ENCODE assay signal across 12 mouse cellular contexts in genomic region chr10:59784731-59785685, GRCm38 (mm10).
DNase-seq lines count a peak whose midpoint lies in the region; ATAC-seq and TF ChIP-seq lines count a peak whose summit lies in the region.
"Had no signal": no experiment of that assay in that cellular context is flagged by ENCODE, and none has a peak within 500 bp of the region (broad histone marks: within the 10 kb centered on the region; RNA-seq: fewer than 3 reads in every experiment).

No protein-coding gene starts in this region.

- TF ChIP-seq POLR2A in lung, adult 2 months (IDR thresholded peaks at IDR 0.05; ENCODE audit: borderline replicate concordance, extremely low read depth, low read depth, low read length) = no peak

- no peak overlapping the region for H3K4me2 ChIP-seq in heart, embryonic 12.5 days
- H3K4me2 ChIP-seq in embryonic facial prominence, embryonic 14.5 days (ENCODE audit: low read depth, low read length) = no peak overlapping the region
- H3K4me2 ChIP-seq: embryonic facial prominence, embryonic 13.5 days had no signal

- no peak overlapping the region for H3K4me3 ChIP-seq in heart, embryonic 10.5 days
- H3K4me3 ChIP-seq in heart, embryonic 12.5 days = no peak overlapping the region
- H3K4me3 ChIP-seq in lung, adult 2 months (replicated peaks; ENCODE audit: extremely low read depth, low read depth, low read length) = no peak overlapping the region
- no peak overlapping the region for H3K4me3 ChIP-seq in embryonic facial prominence, embryonic 14.5 days (ENCODE audit: low read depth, low read length)
- H3K4me3 ChIP-seq: embryonic facial prominence, embryonic 13.5 days; myocyte had no signal

- ATAC-seq in heart, embryonic 12.5 days (ENCODE audit: insufficient number of reproducible peaks, low FRiP score) = no peak
- peak; percentile 30; the same call in 1 of the 2 replicates for ATAC-seq in embryonic facial prominence, embryonic 14.5 days (ENCODE audit: low read depth)
- no peak for ATAC-seq in erythroblast, adult 5-6 weeks (replicated peaks; ENCODE audit: low FRiP score, poor library complexity, severe bottlenecking)
- ATAC-seq: activated CD4-positive, CD25-positive, alpha-beta regulatory T cell, adult 4 months had no signal

- peaks cover 5% of the 10 kb centered on the region; the same call in 1 of the 2 replicates for H3K36me3 ChIP-seq in heart, embryonic 10.5 days
- peaks cover 14% of the 10 kb centered on the region for H3K36me3 ChIP-seq in heart, embryonic 12.5 days
- peaks cover 9% of the 10 kb centered on the region for H3K36me3 ChIP-seq in embryonic facial prominence, embryonic 14.5 days (ENCODE audit: control insufficient read depth, insufficient read depth, low read length)

- H3K4me1 ChIP-seq in heart, embryonic 10.5 days = 0 out of 2 replicates have a peak, but pooled peaks cover 10% of the 10 kb centered on the region
- 0 out of 2 replicates have a peak, but pooled peaks cover 6% of the 10 kb centered on the region for H3K4me1 ChIP-seq in heart, embryonic 12.5 days (replicated peaks)
- H3K4me1 ChIP-seq in lung, adult 2 months (ENCODE audit: control insufficient read depth, insufficient read depth, low read length) = no peaks in the 10 kb centered on the region
- H3K4me1 ChIP-seq in embryonic facial prominence, embryonic 14.5 days (ENCODE audit: control insufficient read depth, insufficient read depth, low read length) = no peaks in the 10 kb centered on the region

- WGBS in heart, embryonic 10.5 days = 82% methylated on average over 18 of the region's 18 CpGs
- 85% methylated on average over 18 of the region's 18 CpGs for WGBS in heart, embryonic 12.5 days
- WGBS in lung, adult 2 months = 77% methylated on average over 18 of the region's 18 CpGs
- WGBS in embryonic facial prominence, embryonic 14.5 days = 62% methylated on average over 18 of the region's 18 CpGs

- H3K9me3 ChIP-seq in heart, embryonic 10.5 days = no peaks in the 10 kb centered on the region
- no peaks in the 10 kb centered on the region for H3K9me3 ChIP-seq in heart, embryonic 12.5 days (replicated peaks)
- no peaks in the 10 kb centered on the region for H3K9me3 ChIP-seq in embryonic facial prominence, embryonic 14.5 days (ENCODE audit: control insufficient read depth, low read length)
- H3K9me3 ChIP-seq: embryonic facial prominence, embryonic 13.5 days had no signal

- TF ChIP-seq CTCF in lung, adult 2 months (IDR thresholded peaks at IDR 0.05; ENCODE audit: insufficient read depth, low read length) = no peak

- H3K9ac ChIP-seq in heart, embryonic 12.5 days = no peak overlapping the region
- no peak overlapping the region for H3K9ac ChIP-seq in embryonic facial prominence, embryonic 14.5 days (ENCODE audit: low read depth, low read length)
- H3K9ac ChIP-seq: embryonic facial prominence, embryonic 13.5 days had no signal

- no peak overlapping the region for H3K27ac ChIP-seq in heart, embryonic 10.5 days
- no peak overlapping the region for H3K27ac ChIP-seq in heart, embryonic 12.5 days (ENCODE audit: poor library complexity, severe bottlenecking)
- no peak overlapping the region for H3K27ac ChIP-seq in embryonic facial prominence, embryonic 14.5 days (replicated peaks; ENCODE audit: low read depth, low read length)
- H3K27ac ChIP-seq: embryonic facial prominence, embryonic 13.5 days had no signal

- peak; percentile 66 for DNase-seq in heart, embryonic 10.5 days (ENCODE audit: low spot score)
- peak; percentile 26 for DNase-seq in lung, postnatal 10 days
- no peak for DNase-seq in lung, adult 2 months
- DNase-seq in embryonic facial prominence, embryonic 14.5 days (ENCODE audit: low spot score) = no peak
- no peak for DNase-seq in layer of hippocampus, adult 8-10 months (ENCODE audit: low spot score in 2 of 2)
- DNase-seq: spleen, adult 18-20 months; thymus, postnatal 14 days had no signal

- H3K27me3 ChIP-seq in heart, embryonic 10.5 days (ENCODE audit: insufficient read depth, poor library complexity, severe bottlenecking) = no peaks in the 10 kb centered on the region
- H3K27me3 ChIP-seq in heart, embryonic 12.5 days (replicated peaks) = no peaks in the 10 kb centered on the region
- no peaks in the 10 kb centered on the region for H3K27me3 ChIP-seq in embryonic facial prominence, embryonic 14.5 days (replicated peaks; ENCODE audit: control insufficient read depth, insufficient read depth, low read length)
- H3K27me3 ChIP-seq: embryonic facial prominence, embryonic 13.5 days had no signal

Comparison
In these comparisons a context has a peak if more than half of its experiments do, and no peak if none do; other contexts are left out.
1. DNase-seq: peak in heart, embryonic 10.5 days (single experiment) and lung, postnatal 10 days (single experiment); none in lung, adult 2 months (single experiment), embryonic facial prominence, embryonic 14.5 days (single experiment) and layer of hippocampus, adult 8-10 months (0 of 2).